22 mouse cellular contexts compared by ENCODE assay signal in genomic region chr14:11864840-11865239, GRCm38 (mm10).
"Had no signal": no experiment of that assay in that cellular context is flagged by ENCODE, and none has a peak within 500 bp of the region (broad histone marks: within the 10 kb centered on the region; RNA-seq: fewer than 3 reads in every experiment).

No protein-coding gene starts in this region.

- H3K27me3 ChIP-seq: limb, embryonic 12.5 days; limb, embryonic 15.5 days; midbrain, embryonic 12.5 days; midbrain, embryonic 15.5 days; neural tube, embryonic 12.5 days; neural tube, embryonic 15.5 days had no signal

- H3K27ac ChIP-seq: limb, embryonic 12.5 days; limb, embryonic 15.5 days; liver, embryonic 14.5 days; macrophage; midbrain, embryonic 12.5 days; midbrain, embryonic 15.5 days; neural tube, embryonic 12.5 days; neural tube, embryonic 15.5 days; stomach, postnatal 0 days had no signal

- ATAC-seq: liver, postnatal 0 days; lung, postnatal 0 days; midbrain, embryonic 15.5 days had no signal

- DNase-seq: kidney, postnatal 14 days; kidney, postnatal 4 days; left cerebral cortex, postnatal 4 days; liver, postnatal 0 days; lung, embryonic 14.5 days; right cerebral cortex, adult 18-20 months; right cerebral cortex, postnatal 14 days; right cerebral cortex, postnatal 4 days; thymus, adult 2 months; thymus, postnatal 14 days; thymus, postnatal 4 days had no signal

- H3K4me1 ChIP-seq: midbrain, embryonic 12.5 days; midbrain, embryonic 15.5 days; neural tube, embryonic 12.5 days had no signal

- H3K9me3 ChIP-seq: limb, embryonic 12.5 days; limb, embryonic 15.5 days; midbrain, embryonic 12.5 days; midbrain, embryonic 15.5 days; neural tube, embryonic 12.5 days; neural tube, embryonic 15.5 days had no signal

- H3K36me3 ChIP-seq: limb, embryonic 12.5 days; limb, embryonic 15.5 days; midbrain, embryonic 12.5 days; midbrain, embryonic 15.5 days; neural tube, embryonic 12.5 days; neural tube, embryonic 15.5 days had no signal

- H3K4me2 ChIP-seq: limb, embryonic 12.5 days; limb, embryonic 15.5 days; liver, embryonic 11.5 days; lung, embryonic 14.5 days; midbrain, embryonic 12.5 days; midbrain, embryonic 15.5 days; neural tube, embryonic 12.5 days; neural tube, embryonic 15.5 days had no signal

- H3K4me3 ChIP-seq: limb, embryonic 12.5 days; limb, embryonic 15.5 days; midbrain, embryonic 12.5 days; midbrain, embryonic 15.5 days; neural tube, embryonic 12.5 days; neural tube, embryonic 15.5 days had no signal

- H3K9ac ChIP-seq: limb, embryonic 12.5 days; limb, embryonic 15.5 days; liver, embryonic 14.5 days; liver, postnatal 0 days; lung, embryonic 14.5 days; midbrain, embryonic 12.5 days; midbrain, embryonic 15.5 days; neural tube, embryonic 12.5 days; neural tube, embryonic 15.5 days had no signal
